Mouse (Mus musculus): ENCODE measurements at regions not wholly inside any gene's neighbourhood (a gene's known extent, or its start where the extent isn't known, plus 50 kb on each side); places are given as distances from the start of the nearest gene placed in this dataset.

DNA sequence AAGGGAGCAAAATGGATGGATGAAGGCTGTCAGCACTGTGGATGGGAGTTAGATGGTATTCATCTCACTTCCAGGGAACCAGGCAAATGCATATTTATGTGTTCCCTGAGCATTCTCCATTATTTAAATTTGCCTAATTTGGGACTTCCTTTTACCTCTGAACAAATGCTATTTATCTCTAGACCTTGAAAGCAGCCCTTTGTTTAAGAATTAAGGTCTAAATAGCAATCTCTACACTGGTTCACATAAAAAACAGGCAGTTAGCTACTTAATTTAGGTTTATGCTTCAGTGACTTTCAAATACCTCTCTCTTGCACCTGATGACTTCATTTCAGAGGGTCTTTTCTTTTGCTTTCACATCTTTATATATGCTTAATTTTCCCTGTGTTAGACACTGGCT is 543.2 kb upstream of the Lmcd1 start:
- TF ChIP-seq CTCF (IDR thresholded peaks at IDR 0.05; ENCODE audit: borderline replicate concordance, extremely low read depth, insufficient read depth, insufficient read length) (no peak), POLR2A (IDR thresholded peaks at IDR 0.05; ENCODE audit: borderline replicate concordance, extremely low read depth, insufficient read depth, insufficient read length, poor library complexity, severe bottlenecking) (no peak)

Data from brain, embryonic 14.5 days (tissue).